Mouse (Mus musculus): Measurements from ENCODE around the gene Gal3st3.

- TF ChIP-seq CTCF (IDR thresholded peaks at IDR 0.05; ENCODE audit: low read depth), result peak; percentile 45
- TF ChIP-seq EP300 (IDR thresholded peaks at IDR 0.05; ENCODE audit: low read depth), result no peak
Measured at GRCm38 (mm10) chr19:5306279-5306678, 8.1 kb downstream of the Gal3st3 start.

Measured in liver, embryonic 14.5 days (tissue).